Mouse (Mus musculus): ENCODE data around the gene Dbx2. TPM values are rescaled to one million over a fixed set of nuclear protein-coding genes. Genes with fewer than 3 reads are reported as not detected.

The Dbx2 gene
- total and polyA plus RNA-seq, 3 experiments = 0.04 to 0.15 TPM; not detected in 1

DNA sequence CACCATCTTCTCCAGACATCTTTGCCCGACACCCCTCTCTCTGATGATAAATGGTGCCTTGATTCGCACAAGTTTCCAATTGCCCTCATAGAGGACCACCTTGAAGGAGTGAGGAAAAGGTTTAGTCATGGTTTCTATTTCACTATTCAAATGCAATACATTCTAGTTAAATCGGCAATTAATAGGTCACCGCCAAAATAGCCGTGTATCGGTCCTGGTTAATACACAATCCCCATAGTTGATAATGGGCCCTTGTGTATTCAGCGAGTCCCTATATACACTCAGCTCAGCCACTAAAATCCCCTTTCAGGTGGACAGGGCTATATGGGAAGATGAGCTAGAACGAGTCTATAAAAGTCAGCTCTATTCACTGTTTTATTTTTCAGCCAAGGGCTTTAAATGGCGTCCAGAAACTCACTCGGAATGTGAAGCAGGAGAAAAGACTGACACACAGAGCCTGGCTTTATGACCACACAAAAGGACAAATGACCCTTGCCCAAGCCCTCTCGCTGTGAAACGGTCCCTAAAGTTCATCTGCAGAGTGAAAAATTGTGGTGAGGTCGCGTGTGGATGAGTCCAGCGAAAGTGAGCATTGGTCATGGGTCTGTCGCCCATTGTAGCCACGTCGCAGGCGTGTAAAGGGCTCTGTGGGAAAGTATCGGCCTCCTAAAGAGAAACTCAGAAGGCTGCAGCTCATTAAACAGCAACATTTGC is 16.5 kb downstream of the Dbx2 start:
- no peak overlapping the region for H3K9ac ChIP-seq (ENCODE audit: control insufficient read depth, low read depth, low read length, poor library complexity, severe bottlenecking)
- TF ChIP-seq POLR2AphosphoS5 (IDR thresholded peaks at IDR 0.05; ENCODE audit: borderline replicate concordance, low read depth, low read length) (no peak), NRF1 (IDR thresholded peaks at IDR 0.05; ENCODE audit: insufficient read depth, low read depth, low read length, poor library complexity, severe bottlenecking) (no peak), SMC3 (IDR thresholded peaks at IDR 0.05; ENCODE audit: low read depth, low read length) (no peak), KAT2A (conservative IDR thresholded peaks at IDR 0.05; ENCODE audit: low read depth, low read length) (no peak), CTCF (IDR thresholded peaks at IDR 0.05 in 2 of 3, conservative IDR thresholded peaks at IDR 0.05 in 1 of 3; ENCODE audit: control insufficient read depth in 1 of 3, insufficient read depth in 1 of 3, low read depth in 2 of 3, low read length in 3 of 3, poor library complexity in 1 of 3, severe bottlenecking in 1 of 3) (no peak), TBP (IDR thresholded peaks at IDR 0.05; ENCODE audit: low read depth, low read length) (no peak), USF1 (IDR thresholded peaks at IDR 0.05; ENCODE audit: low read depth, low read length) (no peak), E2F4 (IDR thresholded peaks at IDR 0.05; ENCODE audit: borderline replicate concordance, low read depth, low read length) (no peak), ZC3H11A (IDR thresholded peaks at IDR 0.05; ENCODE audit: low read depth, low read length) (no peak), MYB (IDR thresholded peaks at IDR 0.05; ENCODE audit: low read depth, low read length) (no peak), POLR2A (IDR thresholded peaks at IDR 0.05; ENCODE audit: control insufficient read depth in 1 of 2, insufficient read depth in 1 of 2, low read depth in 1 of 2, low read length in 2 of 2, poor library complexity in 1 of 2) (no peak), CHD1 (IDR thresholded peaks at IDR 0.05; ENCODE audit: low read depth, low read length) (no peak), BHLHE40 (IDR thresholded peaks at IDR 0.05; ENCODE audit: borderline replicate concordance, low read depth, low read length) (no peak), GATA1 (IDR thresholded peaks at IDR 0.05; ENCODE audit: low read depth, low read length) (no peak), UBTF (IDR thresholded peaks at IDR 0.05; ENCODE audit: borderline replicate concordance, insufficient read depth, low read depth, low read length) (no peak), MXI1 (IDR thresholded peaks at IDR 0.05; ENCODE audit: low read depth, low read length) (no peak)
- H3K27ac ChIP-seq (ENCODE audit: control insufficient read depth, low read depth, low read length) = no peak overlapping the region
- no peaks in the 10 kb centered on the region; a peak in 2 of 4 replicates for H3K27me3 ChIP-seq (ENCODE audit: control insufficient read depth in 1 of 2, insufficient read depth in 2 of 2, low read length in 2 of 2)
- no peak overlapping the region for H3K4me3 ChIP-seq (ENCODE audit: control insufficient read depth in 1 of 2, insufficient read depth in 1 of 2, low read depth in 2 of 2, low read length in 2 of 2)
- no peaks in the 10 kb centered on the region for H3K4me1 ChIP-seq (ENCODE audit: control insufficient read depth in 1 of 2, insufficient read depth in 2 of 2, low read length in 2 of 2)
- H3K9me3 ChIP-seq (replicated peaks; ENCODE audit: insufficient read depth, low read length) = no peaks in the 10 kb centered on the region
- H3K36me3 ChIP-seq (ENCODE audit: control insufficient read depth in 1 of 2, insufficient read depth in 2 of 2, low read length in 2 of 2) = no peaks in the 10 kb centered on the region
- DNase-seq (ENCODE audit: low read depth, low spot score) = no peak
- H3K79me2 ChIP-seq (ENCODE audit: control insufficient read depth, insufficient read depth, low read length, poor library complexity) = no peaks in the 10 kb centered on the region

DNA sequence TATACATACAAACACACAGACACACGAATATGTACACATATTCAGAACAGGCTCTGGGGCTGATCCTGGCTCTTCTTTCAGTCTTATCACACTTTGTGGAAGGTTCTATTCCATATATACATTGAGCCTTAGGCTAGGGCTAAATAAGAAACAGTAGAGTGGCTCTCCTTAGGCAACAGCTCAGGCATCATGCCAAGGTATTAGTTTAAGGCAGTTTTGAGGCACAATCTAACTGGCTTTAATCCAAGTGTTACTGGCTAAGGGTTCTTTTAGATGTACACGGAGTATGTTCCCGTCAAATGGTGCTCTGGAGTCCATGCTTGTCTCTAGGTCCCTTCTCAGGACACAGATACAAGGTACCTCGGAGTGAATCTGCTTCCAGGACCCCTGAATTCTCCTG is 31.4 kb downstream of the Dbx2 start:
- H3K79me2 ChIP-seq (ENCODE audit: control insufficient read depth, insufficient read depth, low read length, poor library complexity) = no peaks in the 10 kb centered on the region
- TF ChIP-seq USF1 (IDR thresholded peaks at IDR 0.05; ENCODE audit: low read depth, low read length) (no peak), ZC3H11A (IDR thresholded peaks at IDR 0.05; ENCODE audit: low read depth, low read length) (no peak), POLR2A (IDR thresholded peaks at IDR 0.05; ENCODE audit: control insufficient read depth in 1 of 2, insufficient read depth in 1 of 2, low read depth in 1 of 2, low read length in 2 of 2, poor library complexity in 1 of 2) (no peak), TCF12 (IDR thresholded peaks at IDR 0.05; ENCODE audit: low read depth, low read length) (no peak), EP300 (IDR thresholded peaks at IDR 0.05; ENCODE audit: low read depth in 1 of 2, low read length in 2 of 2) (no peak), CTCF (IDR thresholded peaks at IDR 0.05 in 2 of 3, conservative IDR thresholded peaks at IDR 0.05 in 1 of 3; ENCODE audit: control insufficient read depth in 1 of 3, insufficient read depth in 1 of 3, low read depth in 2 of 3, low read length in 3 of 3, poor library complexity in 1 of 3, severe bottlenecking in 1 of 3) (no peak), E2F4 (IDR thresholded peaks at IDR 0.05; ENCODE audit: borderline replicate concordance, low read depth, low read length) (no peak), MAFK (IDR thresholded peaks at IDR 0.05; ENCODE audit: borderline replicate concordance, low read depth, low read length) (no peak), GATA1 (IDR thresholded peaks at IDR 0.05; ENCODE audit: low read depth, low read length) (no peak), POLR2AphosphoS2 (IDR thresholded peaks at IDR 0.05; ENCODE audit: low read length) (no peak), KAT2A (conservative IDR thresholded peaks at IDR 0.05; ENCODE audit: low read depth, low read length) (no peak), CHD1 (IDR thresholded peaks at IDR 0.05; ENCODE audit: low read depth, low read length) (no peak), UBTF (IDR thresholded peaks at IDR 0.05; ENCODE audit: borderline replicate concordance, insufficient read depth, low read depth, low read length) (no peak), MAZ (IDR thresholded peaks at IDR 0.05; ENCODE audit: low read depth, low read length) (no peak), TAL1 (IDR thresholded peaks at IDR 0.05; ENCODE audit: low read length) (no peak), RAD21 (IDR thresholded peaks at IDR 0.05; ENCODE audit: low read depth, low read length) (no peak)
- H3K9me3 ChIP-seq (replicated peaks; ENCODE audit: insufficient read depth, low read length) = no peaks in the 10 kb centered on the region
- H3K4me1 ChIP-seq (ENCODE audit: control insufficient read depth in 1 of 2, insufficient read depth in 2 of 2, low read length in 2 of 2) = no peaks in the 10 kb centered on the region
- H3K36me3 ChIP-seq (ENCODE audit: control insufficient read depth in 1 of 2, insufficient read depth in 2 of 2, low read length in 2 of 2) = no peaks in the 10 kb centered on the region
- peak; percentile 27 for DNase-seq (ENCODE audit: low read depth, low spot score)
- no peak overlapping the region for H3K4me3 ChIP-seq (ENCODE audit: control insufficient read depth in 1 of 2, insufficient read depth in 1 of 2, low read depth in 2 of 2, low read length in 2 of 2)
- H3K9ac ChIP-seq (ENCODE audit: control insufficient read depth, low read depth, low read length, poor library complexity, severe bottlenecking) = no peak overlapping the region
- H3K27me3 ChIP-seq (ENCODE audit: control insufficient read depth in 1 of 2, insufficient read depth in 2 of 2, low read length in 2 of 2) = peaks cover 5 to 18% of the 10 kb centered on the region in 2 experiments
- H3K27ac ChIP-seq (ENCODE audit: control insufficient read depth, low read depth, low read length) = no peak overlapping the region

Measured in MEL (cell line).